Mouse (Mus musculus): ENCODE measurements around the gene Clic6. TPM values are rescaled to one million over a fixed set of nuclear protein-coding genes. Genes with fewer than 3 reads are reported as not detected.

The Clic6 gene
- polyA plus RNA-seq, 1 experiment, result 3.6 TPM

GRCm38 (mm10) chr16:92548651-92549050 is 63.1 kb downstream of the Clic6 start:
- Histone ChIP-seq H3K27ac (ENCODE audit: insufficient read depth, low read depth, low read length) (no peak overlapping the region), H3K36me3 (ENCODE audit: control insufficient read depth, insufficient read depth, low read length) (no peaks in the 10 kb centered on the region), H3K27me3 (replicated peaks; ENCODE audit: control insufficient read depth, insufficient read depth, low read length) (no peaks in the 10 kb centered on the region), H3K4me3 (ENCODE audit: insufficient read depth, low read depth, low read length) (no peak overlapping the region), H3K4me1 (ENCODE audit: control insufficient read depth, insufficient read depth, low read length) (no peaks in the 10 kb centered on the region)
- 68% methylated on average over 9 of the region's 9 CpGs for WGBS
- no peak for TF ChIP-seq CTCF (conservative IDR thresholded peaks at IDR 0.05; ENCODE audit: insufficient read depth, insufficient read length, low read depth, low read length)
- DNase-seq, result peak; percentile 87

GRCm38 (mm10) chr16:92551266-92552105 is 66.0 kb downstream of the Clic6 start:
- Histone ChIP-seq H3K4me1 (ENCODE audit: control insufficient read depth, insufficient read depth, low read length) (no peaks in the 10 kb centered on the region), H3K27ac (ENCODE audit: insufficient read depth, low read depth, low read length) (no peak overlapping the region), H3K27me3 (replicated peaks; ENCODE audit: control insufficient read depth, insufficient read depth, low read length) (no peaks in the 10 kb centered on the region), H3K4me3 (ENCODE audit: insufficient read depth, low read depth, low read length) (no peak overlapping the region), H3K36me3 (ENCODE audit: control insufficient read depth, insufficient read depth, low read length) (no peaks in the 10 kb centered on the region)
- DNase-seq, result peak; percentile 88
- 52% methylated on average over 13 of the region's 13 CpGs for WGBS
- TF ChIP-seq POLR2A (IDR thresholded peaks at IDR 0.05; ENCODE audit: low read depth, low read length) (no peak), CTCF (conservative IDR thresholded peaks at IDR 0.05; ENCODE audit: insufficient read depth, insufficient read length, low read depth, low read length) (no peak)

GRCm38 (mm10) chr16:92552106-92552382 is 66.5 kb downstream of the Clic6 start:
- WGBS, result 39% methylated on average over 9 of the region's 9 CpGs
- Histone ChIP-seq H3K36me3 (ENCODE audit: control insufficient read depth, insufficient read depth, low read length) (no peaks in the 10 kb centered on the region), H3K4me1 (ENCODE audit: control insufficient read depth, insufficient read depth, low read length) (no peaks in the 10 kb centered on the region), H3K4me3 (ENCODE audit: insufficient read depth, low read depth, low read length) (no peak overlapping the region), H3K27ac (ENCODE audit: insufficient read depth, low read depth, low read length) (no peak overlapping the region), H3K27me3 (replicated peaks; ENCODE audit: control insufficient read depth, insufficient read depth, low read length) (no peaks in the 10 kb centered on the region)
- DNase-seq, result no peak
- TF ChIP-seq POLR2A (IDR thresholded peaks at IDR 0.05; ENCODE audit: low read depth, low read length) (no peak), CTCF (conservative IDR thresholded peaks at IDR 0.05; ENCODE audit: insufficient read depth, insufficient read length, low read depth, low read length) (no peak)

GRCm38 (mm10) chr16:92552858-92553257 is 67.3 kb downstream of the Clic6 start:
- no peak for TF ChIP-seq CTCF (conservative IDR thresholded peaks at IDR 0.05; ENCODE audit: insufficient read depth, insufficient read length, low read depth, low read length)
- no peak for TF ChIP-seq POLR2A (IDR thresholded peaks at IDR 0.05; ENCODE audit: low read depth, low read length)
- WGBS, result 36% methylated on average over 11 of the region's 11 CpGs
- Histone ChIP-seq H3K4me1 (ENCODE audit: control insufficient read depth, insufficient read depth, low read length) (no peaks in the 10 kb centered on the region), H3K36me3 (ENCODE audit: control insufficient read depth, insufficient read depth, low read length) (no peaks in the 10 kb centered on the region), H3K27ac (ENCODE audit: insufficient read depth, low read depth, low read length) (no peak overlapping the region), H3K4me3 (ENCODE audit: insufficient read depth, low read depth, low read length) (no peak overlapping the region), H3K27me3 (replicated peaks; ENCODE audit: control insufficient read depth, insufficient read depth, low read length) (no peaks in the 10 kb centered on the region)
- no peak for DNase-seq

GRCm38 (mm10) chr16:92555051-92555450 is 69.5 kb downstream of the Clic6 start:
- no peak overlapping the region for H3K27ac ChIP-seq (ENCODE audit: insufficient read depth, low read depth, low read length)
- H3K36me3 ChIP-seq (ENCODE audit: control insufficient read depth, insufficient read depth, low read length), result no peaks in the 10 kb centered on the region
- no peaks in the 10 kb centered on the region for H3K27me3 ChIP-seq (replicated peaks; ENCODE audit: control insufficient read depth, insufficient read depth, low read length)
- H3K4me3 ChIP-seq (ENCODE audit: insufficient read depth, low read depth, low read length), result no peak overlapping the region
- no peak for TF ChIP-seq CTCF (conservative IDR thresholded peaks at IDR 0.05; ENCODE audit: insufficient read depth, insufficient read length, low read depth, low read length)
- TF ChIP-seq POLR2A (IDR thresholded peaks at IDR 0.05; ENCODE audit: low read depth, low read length), result no peak
- DNase-seq, result no peak
- 92% methylated on average over 1 of the region's 1 CpGs for WGBS
- H3K4me1 ChIP-seq (ENCODE audit: control insufficient read depth, insufficient read depth, low read length), result no peaks in the 10 kb centered on the region

- Histone ChIP-seq H3K4me3 (ENCODE audit: insufficient read depth, low read depth, low read length) (no peak overlapping the region), H3K36me3 (ENCODE audit: control insufficient read depth, insufficient read depth, low read length) (no peaks in the 10 kb centered on the region), H3K27ac (ENCODE audit: insufficient read depth, low read depth, low read length) (no peak overlapping the region), H3K4me1 (ENCODE audit: control insufficient read depth, insufficient read depth, low read length) (no peaks in the 10 kb centered on the region), H3K27me3 (replicated peaks; ENCODE audit: control insufficient read depth, insufficient read depth, low read length) (no peaks in the 10 kb centered on the region)
- TF ChIP-seq CTCF (conservative IDR thresholded peaks at IDR 0.05; ENCODE audit: insufficient read depth, insufficient read length, low read depth, low read length), result no peak
- no peak for TF ChIP-seq POLR2A (IDR thresholded peaks at IDR 0.05; ENCODE audit: low read depth, low read length)
- WGBS, result 49% methylated on average over 11 of the region's 11 CpGs
- no peak for DNase-seq
Observed at GRCm38 (mm10) chr16:92565291-92565690, 79.8 kb downstream of the Clic6 start.

- Histone ChIP-seq H3K4me3 (ENCODE audit: insufficient read depth, low read depth, low read length) (no peak overlapping the region), H3K4me1 (ENCODE audit: control insufficient read depth, insufficient read depth, low read length) (no peaks in the 10 kb centered on the region), H3K27ac (ENCODE audit: insufficient read depth, low read depth, low read length) (no peak overlapping the region), H3K36me3 (ENCODE audit: control insufficient read depth, insufficient read depth, low read length) (no peaks in the 10 kb centered on the region), H3K27me3 (replicated peaks; ENCODE audit: control insufficient read depth, insufficient read depth, low read length) (no peaks in the 10 kb centered on the region)
- under 1% methylated on average over 6 of the region's 6 CpGs for WGBS
- peak; percentile 91 for TF ChIP-seq CTCF (conservative IDR thresholded peaks at IDR 0.05; ENCODE audit: insufficient read depth, insufficient read length, low read depth, low read length)
- TF ChIP-seq POLR2A (IDR thresholded peaks at IDR 0.05; ENCODE audit: low read depth, low read length), result no peak
- DNase-seq, result peak; percentile 82
Observed at GRCm38 (mm10) chr16:92565708-92566107, 80.2 kb downstream of the Clic6 start.
